9 mouse cellular contexts compared by ENCODE assay signal in the genomic region with DNA sequence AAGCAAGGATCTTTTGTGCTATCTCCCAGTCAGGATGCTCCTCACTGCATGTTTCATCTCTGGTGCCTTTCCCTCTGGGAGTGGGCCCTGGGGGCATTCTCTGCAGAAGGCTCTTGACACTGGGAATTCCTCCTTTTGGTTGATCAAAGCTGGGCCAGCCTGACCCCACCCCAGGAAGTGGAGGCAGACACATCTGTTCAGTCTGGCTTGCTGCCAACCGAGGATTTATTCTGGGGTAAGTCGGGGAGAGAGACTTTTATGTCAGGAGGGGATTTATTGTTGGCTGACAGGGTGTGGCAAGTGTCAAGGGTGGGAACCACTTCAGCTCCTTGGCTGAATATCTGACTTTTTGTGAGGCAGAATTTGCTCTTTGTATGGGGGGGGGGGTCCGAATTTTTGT.
DNase-seq lines count a peak whose midpoint lies in the region; ATAC-seq lines count a peak whose summit lies in the region.
"Had no signal": no experiment of that assay in that cellular context is flagged by ENCODE, and none has a peak within 500 bp of the region (broad histone marks: within the 10 kb centered on the region; RNA-seq: fewer than 3 reads in every experiment).

No protein-coding gene starts in this region.

- WGBS in hindbrain, embryonic 11.5 days: 43% methylated on average over 3 of the region's 3 CpGs
- WGBS in hindbrain, embryonic 16.5 days: 21% methylated on average over 3 of the region's 3 CpGs

- peak; percentile 68 for ATAC-seq in hindbrain, embryonic 11.5 days (ENCODE audit: low FRiP score)
- ATAC-seq in hindbrain, embryonic 16.5 days: no peak

- no peaks in the 10 kb centered on the region for H3K36me3 ChIP-seq in hindbrain, embryonic 11.5 days (ENCODE audit: control insufficient read depth, insufficient read depth, low read length)
- H3K36me3 ChIP-seq in hindbrain, embryonic 16.5 days (ENCODE audit: control insufficient read depth, insufficient read depth, low read length): no peaks in the 10 kb centered on the region
- H3K36me3 ChIP-seq: liver, embryonic 15.5 days had no signal

- peak; percentile 41 for DNase-seq in hindbrain, embryonic 11.5 days (ENCODE audit: low spot score)
- peak; percentile 29 for DNase-seq in 3T3-L1 (ENCODE audit: low read depth, low spot score)
- DNase-seq in embryo, embryonic 10 days (ENCODE audit: low spot score): peak; percentile 70
- DNase-seq in hindlimb bud, embryonic 11.5 days (ENCODE audit: extremely low spot score, low read depth, low spot score): peak; percentile 39
- DNase-seq in skeletal muscle tissue, adult 2 months (ENCODE audit: low read depth, low spot score): peak; percentile 21
- no peak for DNase-seq in thymus, postnatal 25 days
- no peak for DNase-seq in thymus, postnatal 14 days

- no peak overlapping the region for H3K4me3 ChIP-seq in hindbrain, embryonic 11.5 days (ENCODE audit: low read depth, low read length)
- no peak overlapping the region for H3K4me3 ChIP-seq in hindbrain, embryonic 16.5 days (ENCODE audit: low read length)
- H3K4me3 ChIP-seq: liver, embryonic 15.5 days had no signal

- H3K27ac ChIP-seq in hindbrain, embryonic 11.5 days (ENCODE audit: low read depth, low read length): no peak overlapping the region
- no peak overlapping the region for H3K27ac ChIP-seq in hindbrain, embryonic 16.5 days (ENCODE audit: low read depth, low read length)
- H3K27ac ChIP-seq: liver, embryonic 15.5 days had no signal

- no peak overlapping the region for H3K4me2 ChIP-seq in hindbrain, embryonic 11.5 days (replicated peaks; ENCODE audit: low read depth, low read length)
- no peak overlapping the region for H3K4me2 ChIP-seq in hindbrain, embryonic 16.5 days (ENCODE audit: low read length)
- H3K4me2 ChIP-seq: liver, embryonic 15.5 days had no signal

- no peaks in the 10 kb centered on the region for H3K4me1 ChIP-seq in hindbrain, embryonic 11.5 days (replicated peaks; ENCODE audit: control insufficient read depth, insufficient read depth, low read length)
- no peaks in the 10 kb centered on the region for H3K4me1 ChIP-seq in hindbrain, embryonic 16.5 days (ENCODE audit: control insufficient read depth, insufficient read depth, low read depth, low read length)
- H3K4me1 ChIP-seq: liver, embryonic 15.5 days had no signal

- no peaks in the 10 kb centered on the region for H3K27me3 ChIP-seq in hindbrain, embryonic 11.5 days (ENCODE audit: control insufficient read depth, insufficient read depth, low read length)
- H3K27me3 ChIP-seq in hindbrain, embryonic 16.5 days (replicated peaks; ENCODE audit: control insufficient read depth, insufficient read depth, low read length): no peaks in the 10 kb centered on the region
- H3K27me3 ChIP-seq: liver, embryonic 15.5 days had no signal

- no peak overlapping the region for H3K9ac ChIP-seq in hindbrain, embryonic 11.5 days (ENCODE audit: low read depth, low read length)
- H3K9ac ChIP-seq in hindbrain, embryonic 16.5 days (ENCODE audit: low read depth, low read length): no peak overlapping the region
- H3K9ac ChIP-seq: liver, embryonic 15.5 days had no signal

- no peaks in the 10 kb centered on the region for H3K9me3 ChIP-seq in hindbrain, embryonic 11.5 days (ENCODE audit: control insufficient read depth, low read length)
- no peaks in the 10 kb centered on the region for H3K9me3 ChIP-seq in hindbrain, embryonic 16.5 days (ENCODE audit: control insufficient read depth, low read length)
- H3K9me3 ChIP-seq: liver, embryonic 15.5 days had no signal

Comparison
In these comparisons a context has a peak if more than half of its experiments do, and no peak if none do; other contexts are left out.
1. DNase-seq: peak in hindbrain, embryonic 11.5 days (single experiment), 3T3-L1 (single experiment), embryo, embryonic 10 days (single experiment), hindlimb bud, embryonic 11.5 days (single experiment) and skeletal muscle tissue, adult 2 months (single experiment); none in thymus, postnatal 25 days (single experiment) and thymus, postnatal 14 days (single experiment).